ENCODE assay signal across 27 mouse cellular contexts in genomic region chr3:144977631-144978030, GRCm38 (mm10). TPM values are rescaled to one million over a fixed set of nuclear protein-coding genes. Genes with fewer than 3 reads are reported as not detected.
DNase-seq lines count a peak whose midpoint lies in the region; TF ChIP-seq lines count a peak whose summit lies in the region.
"Had no signal": no experiment of that assay in that cellular context is flagged by ENCODE, and none has a peak within 500 bp of the region (broad histone marks: within the 10 kb centered on the region; RNA-seq: fewer than 3 reads in every experiment).

No protein-coding gene starts in this region.

- TF ChIP-seq EP300 in heart, adult 2 months (IDR thresholded peaks at IDR 0.05; ENCODE audit: insufficient read depth, low read depth, low read length) = no peak

- no peaks in the 10 kb centered on the region for H3K36me3 ChIP-seq in heart, adult 2 months (ENCODE audit: control insufficient read depth, insufficient read depth, low read length)
- H3K36me3 ChIP-seq: embryonic facial prominence, embryonic 10.5 days; embryonic facial prominence, embryonic 12.5 days; forebrain, embryonic 15.5 days had no signal

- H3K27me3 ChIP-seq in heart, adult 2 months (ENCODE audit: control insufficient read depth, insufficient read depth, low read length) = no peaks in the 10 kb centered on the region
- H3K27me3 ChIP-seq: embryonic facial prominence, embryonic 12.5 days; forebrain, embryonic 13.5 days; forebrain, embryonic 15.5 days had no signal

- no peak overlapping the region for H3K27ac ChIP-seq in heart, adult 2 months
- H3K27ac ChIP-seq: embryonic facial prominence, embryonic 10.5 days; embryonic facial prominence, embryonic 12.5 days; forebrain, embryonic 13.5 days; forebrain, embryonic 15.5 days had no signal

- H3K79me2 ChIP-seq in heart, adult 2 months (replicated peaks; ENCODE audit: control insufficient read depth, insufficient read depth, low read length) = no peaks in the 10 kb centered on the region

- DNase-seq in retina, postnatal 1 day = peak; percentile 4
- DNase-seq in retina, embryonic 14.5 days (ENCODE audit: low spot score) = no peak
- DNase-seq in ES-CJ7 (ENCODE audit: low read depth, low spot score) (peak; percentile 48), WW6 (ENCODE audit: low read depth, low spot score) (peak; percentile 7)
- no peak for DNase-seq in heart, adult 2 months
- DNase-seq in layer of hippocampus, postnatal 14 days (ENCODE audit: low spot score in 2 of 2) = no peak
- DNase-seq in gastrocnemius, adult 8-10 months (ENCODE audit: low spot score in 2 of 2) = no peak
- DNase-seq: adrenal gland, adult 8-10 months; adrenal gland, postnatal 14 days; adrenal gland, postnatal 36 days; cerebellum, adult 11-12 months; cerebellum, adult 2 months; cerebellum, adult 9-10 months; cerebellum, postnatal 10 days; cerebellum, postnatal 25 days had no signal

- no peak for TF ChIP-seq POLR2A in heart, adult 2 months (IDR thresholded peaks at IDR 0.05; ENCODE audit: insufficient read depth, low read depth, low read length)

- H3K4me3 ChIP-seq in heart, adult 2 months = no peak overlapping the region
- H3K4me3 ChIP-seq: embryonic facial prominence, embryonic 10.5 days; embryonic facial prominence, embryonic 12.5 days; forebrain, embryonic 13.5 days; forebrain, embryonic 15.5 days had no signal

- TF ChIP-seq CTCF in heart, adult 2 months (IDR thresholded peaks at IDR 0.05) = no peak

- intact Hi-C loops in heart, adult 2 months (cut with DNase I) = no loop called here

- 55% methylated on average over 4 of the region's 4 CpGs for WGBS in heart, adult 2 months

- H3K4me1 ChIP-seq in heart, adult 2 months (ENCODE audit: control insufficient read depth, insufficient read depth, low read length) = no peaks in the 10 kb centered on the region
- H3K4me1 ChIP-seq: embryonic facial prominence, embryonic 12.5 days; forebrain, embryonic 13.5 days; forebrain, embryonic 15.5 days had no signal

- H3K9ac ChIP-seq in heart, adult 2 months (ENCODE audit: low read depth, low read length) = no peak overlapping the region
- H3K9ac ChIP-seq: embryonic facial prominence, embryonic 12.5 days; forebrain, embryonic 13.5 days; forebrain, embryonic 15.5 days; forebrain, postnatal 0 days had no signal

RNA-seq across cellular contexts. Expression of gene Clca4a, which starts 2.8 kb away (rescaled TPM):
- not detected for total RNA-seq in heart, adult 2 months (2021)
- polyA plus RNA-seq in heart, adult 2 months (2012; rRNA removed) = 0.06 TPM in 1 of 2 replicates, not detected in the other
- not detected for total RNA-seq in layer of hippocampus, postnatal 14 days (2021)
- total RNA-seq in gastrocnemius, adult 8-10 months (2022) = under 1 TPM in 2 of 4 experiments, not detected in 2; 0.08 to 0.18 TPM
- total RNA-seq: adrenal gland, adult 18-20 months; adrenal gland, adult 8-10 months; adrenal gland, postnatal 14 days; adrenal gland, postnatal 36 days; forebrain, postnatal 0 days; MEL had no signal
- polyA plus RNA-seq: activated CD4-positive, CD25-positive, alpha-beta regulatory T cell, adult 4 months; cortical plate, adult 2 months; embryonic facial prominence, embryonic 14.5 days; forebrain, embryonic 11.5 days; forebrain, embryonic 13.5 days; forebrain, embryonic 15.5 days; forebrain, postnatal 0 days had no signal

RNA-seq across cellular contexts. Expression of gene Clca4b, which starts 45.3 kb away (rescaled TPM):
- not detected for total RNA-seq in heart, adult 2 months (2021)
- not detected in 2 replicates for polyA plus RNA-seq in heart, adult 2 months (2012; rRNA removed)
- total RNA-seq in layer of hippocampus, postnatal 14 days (2021) = not detected
- not detected for total RNA-seq in gastrocnemius, adult 8-10 months (2022)
- total RNA-seq: adrenal gland, adult 18-20 months; adrenal gland, adult 8-10 months; adrenal gland, postnatal 14 days; adrenal gland, postnatal 36 days; forebrain, postnatal 0 days; MEL had no signal
- polyA plus RNA-seq: activated CD4-positive, CD25-positive, alpha-beta regulatory T cell, adult 4 months; C2C12; cortical plate, adult 2 months; embryonic facial prominence, embryonic 10.5 days; embryonic facial prominence, embryonic 12.5 days; embryonic facial prominence, embryonic 14.5 days; forebrain, embryonic 11.5 days; forebrain, embryonic 13.5 days; forebrain, embryonic 15.5 days; forebrain, postnatal 0 days had no signal

RNA-seq across cellular contexts. Expression of gene Clca1, which starts 54.9 kb away (rescaled TPM):
- not detected for total RNA-seq in heart, adult 2 months (2021)
- 0.23 TPM in 1 of 2 replicates, not detected in the other for polyA plus RNA-seq in heart, adult 2 months (2012; rRNA removed)
- not detected for total RNA-seq in layer of hippocampus, postnatal 14 days (2021)
- total RNA-seq in gastrocnemius, adult 8-10 months (2022) = not detected
- total RNA-seq: adrenal gland, adult 18-20 months; adrenal gland, adult 8-10 months; adrenal gland, postnatal 14 days; adrenal gland, postnatal 36 days; forebrain, postnatal 0 days; MEL had no signal
- polyA plus RNA-seq: activated CD4-positive, CD25-positive, alpha-beta regulatory T cell, adult 4 months; C2C12; cerebellum, adult 2 months; cortical plate, adult 2 months; embryonic facial prominence, embryonic 10.5 days; forebrain, embryonic 11.5 days; forebrain, embryonic 13.5 days; forebrain, embryonic 15.5 days; forebrain, postnatal 0 days had no signal

Comparison
In these comparisons a context has a peak if more than half of its experiments do, and no peak if none do; other contexts are left out.
1. DNase-seq: peak in retina, postnatal 1 day (single experiment), ES-CJ7 (single experiment) and WW6 (single experiment); none in retina, embryonic 14.5 days (single experiment), heart, adult 2 months (0 of 2), layer of hippocampus, postnatal 14 days (0 of 2) and gastrocnemius, adult 8-10 months (0 of 2).